Mouse (Mus musculus): Measurements from ENCODE around the gene Mapk3.

Gene Mapk3

DNA sequence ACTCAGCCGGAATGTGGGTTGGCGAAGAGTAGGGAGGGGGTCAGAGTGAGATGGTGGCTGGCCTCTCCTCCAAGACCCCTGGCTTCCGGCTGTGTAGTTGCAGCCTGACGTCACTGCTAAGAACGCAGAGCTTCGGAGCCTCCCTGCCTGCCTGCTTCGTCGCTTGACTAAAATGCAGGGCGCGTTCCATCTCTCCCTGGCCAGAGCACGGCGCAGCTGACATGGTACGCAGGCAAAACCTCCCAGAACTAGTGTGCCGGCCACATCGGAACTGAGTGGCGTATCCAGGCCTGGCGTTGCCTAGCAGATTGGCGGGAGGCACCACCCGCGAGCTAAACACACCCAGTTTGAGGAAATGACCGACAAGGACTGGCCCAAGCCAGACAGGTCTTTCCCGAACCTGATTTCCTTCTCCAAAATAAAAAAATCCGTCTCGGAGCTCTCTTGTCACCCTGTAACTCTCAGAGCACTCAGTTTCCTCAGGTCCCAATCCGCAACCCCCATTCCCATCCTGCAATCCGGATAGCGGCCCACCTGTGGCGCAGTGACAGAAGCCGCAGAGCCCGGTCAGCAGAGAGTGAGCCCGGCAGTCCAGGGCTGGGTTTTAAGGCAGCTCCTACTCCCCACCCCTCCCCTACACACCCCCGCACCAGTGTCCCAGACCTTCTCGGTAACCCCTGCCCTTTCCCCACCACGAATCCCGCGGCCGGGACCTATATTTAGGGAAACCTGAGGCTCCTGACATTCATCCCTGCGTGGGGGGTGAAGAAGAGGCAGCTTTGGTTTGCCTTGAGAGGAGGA, 40.3 kb downstream of the Mapk3 start:
- in situ Hi-C loops (cut with MboI, MseI): loop anchor here in 1 of 2 experiments (10.0 kb wide), 1 partner anchor 415 kb away; no protein-coding TSS in a partner anchor

DNA sequence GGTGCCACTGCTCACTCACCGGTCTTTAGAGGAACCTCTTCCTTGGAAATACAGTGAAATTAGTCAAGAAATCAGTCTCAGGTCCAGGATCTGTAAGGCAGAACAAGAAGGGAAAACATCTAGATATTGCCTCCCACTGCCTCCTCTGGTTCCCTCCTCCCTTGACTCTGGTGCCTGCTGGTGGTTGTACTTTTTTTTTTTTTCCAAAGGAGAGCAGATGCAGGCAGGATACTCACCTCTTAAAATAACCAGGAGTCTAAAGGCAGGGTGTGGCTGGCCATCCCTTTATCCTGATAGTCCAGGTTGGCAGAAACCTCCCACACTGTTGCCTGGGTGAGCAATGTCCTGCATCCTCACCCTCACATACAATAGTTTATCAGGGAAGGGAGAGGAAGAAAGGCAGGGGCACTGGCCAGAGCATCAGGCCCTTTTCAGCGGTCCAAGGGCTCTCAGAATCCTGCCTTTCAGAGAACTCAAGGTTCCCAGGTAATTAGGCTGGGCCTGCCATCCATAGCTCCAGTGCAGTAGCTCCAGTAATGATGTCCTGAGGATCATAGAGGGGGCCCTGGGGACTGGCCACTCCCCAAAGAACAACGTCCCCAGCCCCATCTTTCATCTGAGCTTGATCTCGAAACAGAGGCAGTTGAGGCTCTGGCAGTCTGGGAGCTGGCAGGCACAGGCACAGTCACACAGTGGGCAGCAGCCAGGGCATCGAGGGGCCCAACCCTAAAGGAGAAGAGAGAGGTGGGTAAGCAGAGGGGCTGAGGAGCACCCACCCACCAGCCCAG, 41.1 kb downstream of the Mapk3 start:
- in situ Hi-C loops (cut with MboI, MseI): no loop called here

DNA sequence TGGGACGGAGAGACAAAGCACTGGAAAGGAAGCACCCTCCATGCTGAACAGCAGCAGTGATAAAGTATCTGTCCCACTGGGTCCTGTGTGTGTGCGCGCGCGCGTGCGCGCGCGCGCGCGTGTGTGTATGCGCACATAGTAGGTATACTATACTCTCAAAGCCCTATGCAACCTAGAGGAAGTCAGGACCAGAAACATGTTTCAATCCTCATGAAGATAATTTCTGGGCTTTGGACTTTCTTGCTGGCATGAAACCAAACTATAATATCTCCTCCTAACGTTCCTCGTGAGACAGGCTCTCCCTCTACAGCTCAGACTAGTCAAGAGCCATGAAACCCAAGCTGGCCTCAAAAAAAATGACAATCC, 41.6 kb downstream of the Mapk3 start:
- in situ Hi-C loops (cut with MboI, MseI): no loop called here

DNA sequence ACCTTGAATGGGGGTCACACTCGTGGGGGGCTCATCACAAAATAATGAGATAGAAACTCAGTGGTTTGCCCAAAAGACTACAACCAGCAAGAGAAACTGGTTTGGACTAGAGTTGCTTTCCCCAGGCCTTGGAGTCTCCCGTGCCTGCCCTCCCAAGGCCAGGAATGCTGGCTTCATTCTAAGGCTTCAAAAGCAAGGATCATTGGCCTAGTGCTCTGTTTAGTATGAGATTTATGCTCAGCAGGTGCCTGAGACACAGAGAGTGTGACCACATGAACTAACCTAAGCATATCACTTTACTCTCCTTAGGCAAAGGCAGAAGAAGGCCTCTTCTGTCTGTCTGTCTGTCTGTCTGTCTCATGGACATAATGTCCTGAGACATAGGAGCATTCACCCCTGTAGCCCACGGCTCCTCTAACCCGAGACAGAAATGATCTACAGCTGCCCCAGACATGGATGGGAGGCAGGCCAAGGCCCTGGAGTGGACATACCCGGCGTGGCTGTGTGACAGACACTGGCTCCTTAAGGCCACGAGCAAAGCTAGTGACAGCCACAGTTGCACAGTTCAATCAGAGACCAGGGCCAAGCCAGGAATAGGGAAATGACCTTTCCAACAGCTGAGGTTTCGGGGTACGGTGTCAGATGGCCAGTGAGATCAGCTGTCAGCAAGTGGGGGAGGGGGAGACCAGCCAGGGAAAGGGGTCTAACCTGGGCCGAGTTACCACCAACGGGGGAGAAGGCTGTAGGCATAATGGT, 42.9 kb downstream of the Mapk3 start:
- in situ Hi-C loops (cut with MboI, MseI): no loop called here

DNA sequence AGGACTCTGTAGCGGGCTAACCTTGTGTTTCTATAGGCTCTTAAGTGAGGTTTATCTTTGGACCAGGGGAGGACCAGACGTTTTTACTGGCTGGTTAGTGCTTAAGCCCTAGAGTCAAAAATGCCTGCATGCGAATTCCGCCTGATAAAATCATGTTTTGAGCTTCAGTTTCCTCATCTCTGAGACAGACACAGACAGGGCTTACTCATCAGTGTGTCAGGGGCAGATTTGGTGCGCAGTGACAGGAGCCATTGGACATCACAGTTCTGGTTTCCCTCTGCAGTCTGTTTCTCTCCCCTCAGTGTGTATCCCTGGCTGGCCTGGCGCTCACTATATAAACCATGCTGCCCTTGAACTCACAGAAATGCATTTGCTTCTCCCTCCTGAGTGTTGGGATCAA, 43.8 kb downstream of the Mapk3 start:
- in situ Hi-C loops (cut with MboI, MseI): no loop called here

DNA sequence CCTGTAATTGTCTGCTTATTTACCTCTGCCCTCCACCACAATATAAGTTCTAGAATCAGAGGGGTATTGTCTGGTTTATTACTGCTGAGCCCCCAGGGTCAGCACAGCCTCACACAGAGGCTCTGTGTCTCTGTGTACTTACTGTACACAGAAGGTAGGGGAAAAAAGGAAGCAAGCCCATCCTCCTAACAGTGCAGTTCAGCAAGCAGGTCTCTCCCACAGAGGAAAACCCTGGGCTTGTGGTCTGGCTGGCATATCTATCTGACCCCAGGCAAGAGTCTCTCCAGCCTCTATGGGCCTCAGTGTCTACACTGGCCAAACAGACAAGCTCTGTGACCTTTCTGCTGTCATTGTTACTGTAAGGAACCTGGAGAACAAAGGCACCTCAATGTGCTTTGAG, 44.4 kb downstream of the Mapk3 start:
- in situ Hi-C loops (cut with MboI, MseI): no loop called here

DNA sequence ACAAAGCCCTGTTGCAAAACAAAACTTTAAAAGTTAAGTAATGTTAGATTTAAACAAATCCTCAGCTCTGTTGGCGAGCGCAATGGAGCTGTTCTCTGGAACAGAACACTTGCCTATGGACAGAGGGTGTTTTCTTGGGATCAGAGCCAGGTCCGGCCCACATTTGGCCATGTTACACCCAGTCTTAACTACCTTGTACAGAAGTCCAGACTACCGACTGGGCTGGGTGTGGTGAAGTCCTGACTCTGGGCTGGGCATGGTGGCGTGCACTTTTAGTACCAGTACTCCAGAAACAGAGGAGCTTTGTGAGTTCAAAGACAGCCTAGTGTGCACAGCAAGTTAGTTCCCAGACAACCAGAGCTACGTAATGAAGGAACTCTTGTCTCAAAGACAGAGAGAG, 47.6 kb downstream of the Mapk3 start:
- in situ Hi-C loops (cut with MboI, MseI): no loop called here

DNA sequence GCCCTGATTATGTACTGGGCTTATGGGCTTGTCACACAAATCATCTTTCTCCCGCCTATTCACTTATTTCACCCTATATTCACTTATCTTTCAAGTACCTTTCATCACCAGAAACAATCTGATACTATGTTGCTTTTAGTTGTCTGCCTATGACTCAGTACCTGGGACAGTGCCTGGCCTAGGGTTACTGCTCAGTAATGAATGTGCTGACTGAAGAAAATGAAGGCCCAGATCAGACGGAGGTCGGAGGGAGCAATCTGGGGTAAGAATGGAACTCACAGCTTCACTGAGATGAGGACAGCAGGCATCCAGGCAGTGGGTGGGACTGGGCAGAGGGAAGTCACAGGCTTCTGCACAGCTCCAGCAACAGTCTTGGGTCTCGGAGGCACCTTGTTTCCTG, 48.0 kb downstream of the Mapk3 start:
- in situ Hi-C loops (cut with MboI, MseI): no loop called here

DNA sequence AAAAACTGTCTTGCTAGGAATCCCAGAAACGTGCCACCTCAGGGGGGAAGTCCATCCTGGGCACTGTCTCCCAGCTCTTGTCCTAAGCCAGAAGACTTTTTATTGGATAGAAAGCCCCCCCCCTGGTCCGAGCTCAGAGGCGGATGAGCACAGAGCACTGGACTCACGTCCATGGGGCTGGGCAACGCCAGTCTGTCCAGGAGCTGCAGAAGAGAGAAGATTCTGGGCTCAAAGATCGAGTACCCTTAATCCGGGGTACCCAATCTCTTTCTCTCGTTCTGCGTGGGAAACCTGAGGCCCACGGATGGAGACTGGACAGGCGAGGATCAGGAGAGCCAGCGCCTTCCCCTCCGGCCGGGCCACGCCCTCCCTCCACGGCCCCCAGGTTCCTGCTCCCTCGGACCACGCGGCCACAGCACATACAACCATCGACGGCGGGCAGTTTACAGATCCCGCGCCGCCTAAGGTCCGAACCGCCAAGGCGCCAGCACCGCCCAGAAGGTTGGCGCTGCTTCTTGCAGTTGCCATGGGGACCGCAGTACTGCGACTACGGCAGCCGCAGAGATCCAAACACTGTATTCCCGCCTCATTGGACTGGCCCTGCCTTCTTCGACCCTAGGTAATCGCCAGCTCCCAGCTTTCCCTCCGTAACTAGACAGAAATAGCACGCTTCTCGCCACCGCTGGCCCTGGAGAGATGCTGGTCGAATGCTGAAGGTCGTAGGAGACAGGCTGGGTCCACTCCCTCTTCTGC, 49.5 kb downstream of the Mapk3 start:
- in situ Hi-C loops (cut with MboI, MseI): no loop called here

DNA sequence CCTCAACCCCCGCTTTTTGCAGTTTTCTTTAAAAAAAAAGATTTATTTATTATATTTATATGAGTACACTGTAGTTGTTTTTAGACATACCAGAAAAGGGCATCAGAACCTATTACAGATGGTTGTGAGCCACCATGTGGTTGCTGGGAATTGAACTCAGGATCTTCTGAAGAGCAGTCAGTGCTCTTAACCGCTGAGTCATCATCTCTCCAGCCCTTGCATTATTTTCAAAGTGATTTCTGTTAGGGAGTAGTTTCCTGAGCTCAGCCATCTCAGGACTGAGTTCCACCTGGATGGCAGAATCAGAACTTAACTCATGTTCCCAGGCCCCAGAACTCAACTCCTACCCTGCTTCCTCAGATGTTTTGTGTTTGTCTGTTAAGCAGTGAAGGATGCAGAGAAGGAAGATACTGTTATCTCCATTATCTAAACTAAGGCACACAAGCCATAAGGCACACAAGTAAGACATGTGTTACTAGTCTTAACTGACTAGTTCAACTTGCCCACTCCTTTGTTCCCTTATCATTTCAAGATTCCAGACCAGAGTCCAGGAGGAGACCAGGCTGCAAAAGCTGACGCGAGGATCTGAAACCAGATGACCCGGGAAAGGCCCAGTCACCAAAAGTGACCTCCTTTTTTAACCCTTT, 50.4 kb downstream of the Mapk3 start:
- in situ Hi-C loops (cut with MboI, MseI): loop anchor here in 1 of 2 experiments (10.0 kb wide), 2 partner anchors 105 to 155 kb away; no protein-coding TSS in a partner anchor
